8 mouse cellular contexts compared by ENCODE assay signal in the genomic region with DNA sequence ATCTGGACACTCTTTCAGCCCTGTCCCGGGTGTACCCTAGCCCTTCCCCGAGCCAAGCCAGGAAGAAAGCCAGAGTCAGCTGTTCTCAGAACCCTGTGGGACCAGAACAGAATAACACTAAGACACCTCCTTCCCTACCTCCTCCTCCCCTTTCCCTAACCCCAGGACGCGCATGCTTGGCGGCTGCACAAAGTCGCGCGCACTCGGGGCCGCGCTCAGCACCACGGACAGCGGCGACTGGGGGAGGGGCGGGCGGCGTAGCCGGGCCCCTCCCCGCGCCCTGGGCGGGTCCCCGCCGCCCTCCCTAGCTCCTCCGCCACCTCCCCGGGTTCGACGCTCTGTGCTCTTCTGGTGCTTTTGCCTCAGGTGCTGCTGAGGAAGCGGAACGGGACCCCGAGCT. TPM values are rescaled to one million over a fixed set of nuclear protein-coding genes. Genes with fewer than 3 reads are reported as not detected.
DNase-seq lines count a peak whose midpoint lies in the region; ATAC-seq and TF ChIP-seq lines count a peak whose summit lies in the region.

No protein-coding gene starts in this region.

- peaks cover 27% of the 10 kb centered on the region for H3K36me3 ChIP-seq in heart, embryonic 10.5 days
- peaks cover 24% of the 10 kb centered on the region for H3K36me3 ChIP-seq in kidney, embryonic 14.5 days (ENCODE audit: control insufficient read depth, insufficient read depth, low read length)
- H3K36me3 ChIP-seq in limb, embryonic 15.5 days, result peaks cover 19% of the 10 kb centered on the region
- H3K36me3 ChIP-seq in midbrain, postnatal 0 days (ENCODE audit: insufficient read depth, low read length), result peaks cover 21% of the 10 kb centered on the region

- 0 out of 2 replicates have a peak, but pooled peaks cover 3% of the 10 kb centered on the region for H3K9me3 ChIP-seq in heart, embryonic 10.5 days
- H3K9me3 ChIP-seq in kidney, embryonic 14.5 days (ENCODE audit: control insufficient read depth, low read length), result peaks cover 4% of the 10 kb centered on the region; the same call in 1 of the 2 replicates
- H3K9me3 ChIP-seq in limb, embryonic 15.5 days, result no peaks in the 10 kb centered on the region
- H3K9me3 ChIP-seq in midbrain, postnatal 0 days (ENCODE audit: low read length), result no peaks in the 10 kb centered on the region

- ATAC-seq in kidney, embryonic 14.5 days (ENCODE audit: low FRiP score, low TSS enrichment), result peak; percentile 44
- peak; percentile 59; the same call in 1 of the 2 replicates for ATAC-seq in limb, embryonic 15.5 days (ENCODE audit: insufficient number of reproducible peaks, low FRiP score, low TSS enrichment, low read depth)
- peak; percentile 71 for ATAC-seq in midbrain, postnatal 0 days (ENCODE audit: low FRiP score)

- peaks cover 20% of the 10 kb centered on the region for H3K4me1 ChIP-seq in heart, embryonic 10.5 days
- H3K4me1 ChIP-seq in kidney, embryonic 14.5 days (ENCODE audit: control insufficient read depth, insufficient read depth, low read length), result peaks cover 12% of the 10 kb centered on the region
- H3K4me1 ChIP-seq in limb, embryonic 15.5 days, result peaks cover 12% of the 10 kb centered on the region
- H3K4me1 ChIP-seq in midbrain, postnatal 0 days (ENCODE audit: insufficient read depth, low read length), result peaks cover 7% of the 10 kb centered on the region

- WGBS in heart, embryonic 10.5 days, result 4% methylated on average over 30 of the region's 30 CpGs
- 3% methylated on average over 17 of the region's 30 CpGs for WGBS in kidney, embryonic 14.5 days
- WGBS in limb, embryonic 15.5 days, result 3% methylated on average over 30 of the region's 30 CpGs
- WGBS in midbrain, postnatal 0 days, result 1% methylated on average over 17 of the region's 30 CpGs

- peak overlapping the region; percentile 51; the same call in 1 of the 2 replicates for H3K9ac ChIP-seq in kidney, embryonic 14.5 days (ENCODE audit: low read depth, low read length)
- peak overlapping the region; percentile 37; the same call in 1 of the 2 replicates for H3K9ac ChIP-seq in limb, embryonic 15.5 days
- H3K9ac ChIP-seq in midbrain, postnatal 0 days (replicated peaks; ENCODE audit: low read length, poor library complexity, severe bottlenecking), result peak overlapping the region; percentile 94

- peak overlapping the region; percentile 58 for H3K4me3 ChIP-seq in heart, embryonic 10.5 days
- peak overlapping the region; percentile 43 for H3K4me3 ChIP-seq in kidney, embryonic 14.5 days (ENCODE audit: low read length)
- peak overlapping the region; percentile 46 for H3K4me3 ChIP-seq in limb, embryonic 15.5 days
- H3K4me3 ChIP-seq in midbrain, postnatal 0 days (ENCODE audit: low read depth, low read length), result peak overlapping the region; percentile 71

- H3K4me2 ChIP-seq in kidney, embryonic 14.5 days (replicated peaks; ENCODE audit: low read depth, low read length), result peak overlapping the region; percentile 96
- H3K4me2 ChIP-seq in limb, embryonic 15.5 days, result peak overlapping the region; percentile 97
- peak overlapping the region; percentile 81 for H3K4me2 ChIP-seq in midbrain, postnatal 0 days (ENCODE audit: low read depth, low read length, poor library complexity, severe bottlenecking)

- TF ChIP-seq CTCF in midbrain, postnatal 0 days (IDR thresholded peaks at IDR 0.05), result no peak

- peaks cover 41% of the 10 kb centered on the region for H3K27me3 ChIP-seq in heart, embryonic 10.5 days (ENCODE audit: insufficient read depth, poor library complexity, severe bottlenecking)
- no peaks in the 10 kb centered on the region for H3K27me3 ChIP-seq in kidney, embryonic 14.5 days (ENCODE audit: control insufficient read depth, insufficient read depth, low read length)
- H3K27me3 ChIP-seq in limb, embryonic 15.5 days, result peaks cover 16% of the 10 kb centered on the region
- no peaks in the 10 kb centered on the region for H3K27me3 ChIP-seq in midbrain, postnatal 0 days (ENCODE audit: insufficient read depth, low read length)

- H3K27ac ChIP-seq in heart, embryonic 10.5 days, result 0 out of 2 replicates have a peak overlapping the region, but pooled peaks have one; percentile 23
- H3K27ac ChIP-seq in kidney, embryonic 14.5 days (ENCODE audit: low read depth, low read length), result no peak overlapping the region
- H3K27ac ChIP-seq in limb, embryonic 15.5 days, result no peak overlapping the region
- peak overlapping the region; percentile 91 for H3K27ac ChIP-seq in midbrain, postnatal 0 days (ENCODE audit: low read depth, low read length)

- peak; percentile 60 for DNase-seq in urinary bladder, postnatal 14 days (ENCODE audit: low spot score)
- no peak for DNase-seq in urinary bladder, postnatal 10 days (ENCODE audit: low spot score)
- peak; percentile 59 for DNase-seq in embryo, embryonic 11.5 days (ENCODE audit: low read depth, low spot score)
- no peak for DNase-seq in heart, embryonic 10.5 days (ENCODE audit: low spot score)
- peak; percentile 79 for DNase-seq in midbrain, postnatal 0 days (ENCODE audit: low spot score)
- DNase-seq in yolk sac, embryonic 10.5 days (ENCODE audit: low spot score), result peak; percentile 48

RNA-seq across cellular contexts. Expression of a gene that starts 7.3 kb away (rescaled TPM):
- 46.6 and 52.9 TPM in 2 replicates for polyA plus RNA-seq in heart, embryonic 10.5 days (2016; fragmentation: Nextera tagmentation; extraction: Ambion mirVana)
- 50.3 and 62.0 TPM in 2 replicates for polyA plus RNA-seq in kidney, embryonic 14.5 days (2014; fragmentation: Nextera tagmentation; extraction: Ambion mirVana)
- polyA plus RNA-seq in limb, embryonic 15.5 days (2015; fragmentation: Nextera tagmentation; extraction: Ambion mirVana), result 62.6 and 63.2 TPM in 2 replicates
- total RNA-seq in midbrain, postnatal 0 days (2014; rRNA removed), result 20.6 and 32.0 TPM in 2 replicates
- 84.7 and 93.0 TPM in 2 replicates for polyA plus RNA-seq in midbrain, postnatal 0 days (2015; fragmentation: Nextera tagmentation; extraction: Ambion mirVana)

RNA-seq across cellular contexts. Expression of a gene that starts 7.3 kb away (rescaled TPM):
- 12.8 and 14.1 TPM in 2 replicates for polyA plus RNA-seq in heart, embryonic 10.5 days (2016; fragmentation: Nextera tagmentation; extraction: Ambion mirVana)
- polyA plus RNA-seq in kidney, embryonic 14.5 days (2014; fragmentation: Nextera tagmentation; extraction: Ambion mirVana), result 15.6 and 16.1 TPM in 2 replicates
- 15.2 and 17.5 TPM in 2 replicates for polyA plus RNA-seq in limb, embryonic 15.5 days (2015; fragmentation: Nextera tagmentation; extraction: Ambion mirVana)
- total RNA-seq in midbrain, postnatal 0 days (2014; rRNA removed), result 99.3 and 110 TPM in 2 replicates
- polyA plus RNA-seq in midbrain, postnatal 0 days (2015; fragmentation: Nextera tagmentation; extraction: Ambion mirVana), result 71.4 and 73.4 TPM in 2 replicates

RNA-seq across cellular contexts. Expression of a gene that starts 7.6 kb away (rescaled TPM):
- polyA plus RNA-seq in heart, embryonic 10.5 days (2016; fragmentation: Nextera tagmentation; extraction: Ambion mirVana), result 0.31 and 0.63 TPM in 2 replicates
- 0.33 and 0.65 TPM in 2 replicates for polyA plus RNA-seq in kidney, embryonic 14.5 days (2014; fragmentation: Nextera tagmentation; extraction: Ambion mirVana)
- 0.47 and 0.58 TPM in 2 replicates for polyA plus RNA-seq in limb, embryonic 15.5 days (2015; fragmentation: Nextera tagmentation; extraction: Ambion mirVana)
- 5.4 and 5.6 TPM in 2 replicates for total RNA-seq in midbrain, postnatal 0 days (2014; rRNA removed)
- polyA plus RNA-seq in midbrain, postnatal 0 days (2015; fragmentation: Nextera tagmentation; extraction: Ambion mirVana), result 35.1 and 36.0 TPM in 2 replicates

RNA-seq across cellular contexts. Expression of a gene that starts 13.8 kb away (rescaled TPM):
- not detected in 2 replicates for polyA plus RNA-seq in heart, embryonic 10.5 days (2016; fragmentation: Nextera tagmentation; extraction: Ambion mirVana)
- polyA plus RNA-seq in kidney, embryonic 14.5 days (2014; fragmentation: Nextera tagmentation; extraction: Ambion mirVana), result 0.16 TPM in 1 of 2 replicates, not detected in the other
- 0.12 TPM in 1 of 2 replicates, not detected in the other for polyA plus RNA-seq in limb, embryonic 15.5 days (2015; fragmentation: Nextera tagmentation; extraction: Ambion mirVana)
- total RNA-seq in midbrain, postnatal 0 days (2014; rRNA removed), result not detected in 2 replicates
- 0.44 and 0.50 TPM in 2 replicates for polyA plus RNA-seq in midbrain, postnatal 0 days (2015; fragmentation: Nextera tagmentation; extraction: Ambion mirVana)

RNA-seq across cellular contexts. Expression of a gene that starts 14.4 kb away (rescaled TPM):
- 18.7 and 28.8 TPM in 2 replicates for polyA plus RNA-seq in heart, embryonic 10.5 days (2016; fragmentation: Nextera tagmentation; extraction: Ambion mirVana)
- polyA plus RNA-seq in kidney, embryonic 14.5 days (2014; fragmentation: Nextera tagmentation; extraction: Ambion mirVana), result 33.0 and 36.2 TPM in 2 replicates
- 21.7 and 23.0 TPM in 2 replicates for polyA plus RNA-seq in limb, embryonic 15.5 days (2015; fragmentation: Nextera tagmentation; extraction: Ambion mirVana)
- total RNA-seq in midbrain, postnatal 0 days (2014; rRNA removed), result 9.8 and 11.2 TPM in 2 replicates
- 15.4 and 15.6 TPM in 2 replicates for polyA plus RNA-seq in midbrain, postnatal 0 days (2015; fragmentation: Nextera tagmentation; extraction: Ambion mirVana)

Comparison
In these comparisons a context has a peak if more than half of its experiments do, and no peak if none do; other contexts are left out.
1. DNase-seq: peak in urinary bladder, postnatal 14 days (single experiment), embryo, embryonic 11.5 days (single experiment), midbrain, postnatal 0 days (single experiment) and yolk sac, embryonic 10.5 days (single experiment); none in urinary bladder, postnatal 10 days (single experiment) and heart, embryonic 10.5 days (single experiment).
2. H3K27ac ChIP-seq: peak in heart, embryonic 10.5 days (single experiment) and midbrain, postnatal 0 days (single experiment); none in kidney, embryonic 14.5 days (single experiment) and limb, embryonic 15.5 days (single experiment).
3. H3K9ac ChIP-seq: peak in every context shown above with its lines; median percentile 94 in midbrain, postnatal 0 days; 51 in kidney, embryonic 14.5 days; 37 in limb, embryonic 15.5 days.
4. RNA of a gene that starts 7.6 kb away (polyA plus RNA-seq): 35.1 to 36.0 TPM in midbrain, postnatal 0 days; 0.33 to 0.65 TPM in kidney, embryonic 14.5 days, 0.31 to 0.63 TPM in heart, embryonic 10.5 days and 0.47 to 0.58 TPM in limb, embryonic 15.5 days; every median in the first group is over 10 times any median in the second.
5. Peak in every context shown above with its lines, with median percentiles within 50 percentile points of each other: H3K4me3 ChIP-seq, ATAC-seq and H3K4me2 ChIP-seq.